Mouse (Mus musculus) bone marrow, adult 2 months (tissue): ENCODE data around the gene Ick.

ENCODE experiments used
- CTCF ChIP-seq: fragments of 200-500 bp; IDR thresholded peaks from 2 replicates; pipeline ENCODE4 v1.5.1; 2011; ENCODE audit warnings: low read length, control low read depth; ENCODE audit not compliant: control insufficient read depth, insufficient read depth
- POLR2A ChIP-seq: fragments of 200-500 bp; IDR thresholded peaks from 2 replicates; pipeline ENCODE4 v1.6.1; 2011; ENCODE audit warnings: low read depth, mild to moderate bottlenecking, control low read depth, low read length, borderline replicate concordance; ENCODE audit not compliant: control insufficient read depth

DNA sequence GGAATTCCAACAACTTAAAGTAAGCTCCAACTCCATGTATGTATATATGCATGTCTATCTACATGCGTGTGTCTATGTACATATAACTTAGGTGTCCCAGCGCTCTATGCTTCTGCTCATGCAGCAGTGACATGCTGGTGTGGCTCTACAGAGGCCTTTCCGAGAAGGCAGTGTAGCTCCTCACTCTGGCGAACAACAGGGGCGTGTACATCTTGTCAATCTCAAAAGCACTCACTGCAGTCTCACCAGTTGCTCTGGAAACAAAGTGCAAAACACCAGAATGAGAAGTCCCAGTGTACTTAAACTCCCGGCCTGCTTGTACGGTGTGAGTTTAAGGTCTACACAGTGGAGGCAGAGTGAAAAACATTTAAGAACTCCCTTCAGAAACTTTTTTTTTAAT is 27.2 kb upstream of the Ick start:
- TF ChIP-seq CTCF (no peak), POLR2A (no peak)
